Mouse (Mus musculus) limb, embryonic 13.5 days (tissue): ENCODE data around the gene Adck2. TPM values are rescaled to one million over a fixed set of nuclear protein-coding genes. Genes with fewer than 3 reads are reported as not detected.

ENCODE experiments used
- ATAC-seq: fragments of 200-750 bp; cut with Nextera tagmentation; 2 replicates; pipeline ENCODE4 v1.8.0; 2017; ENCODE audit warnings: low read depth, moderate number of reproducible peaks, moderate TSS enrichment; ENCODE audit not compliant: low FRiP score
- H3K27ac ChIP-seq: fragments of 300-500 bp; sonication (generic); 2 replicates; pipeline ENCODE4 v1.5.1; 2015; ENCODE audit warnings: inconsistent platforms, mild to moderate bottlenecking, moderate library complexity
- H3K27me3 ChIP-seq: fragments of 300-500 bp; sonication (generic); 2 replicates; pipeline ENCODE4 v1.6.1; 2015; ENCODE audit warnings: mild to moderate bottlenecking, inconsistent platforms
- H3K36me3 ChIP-seq: fragments of 300-500 bp; sonication (generic); 2 replicates; pipeline ENCODE4 v1.6.1; 2015; ENCODE audit warnings: inconsistent platforms, mild to moderate bottlenecking, moderate library complexity
- H3K4me1 ChIP-seq: fragments of 300-500 bp; sonication (generic); 2 replicates; pipeline ENCODE4 v1.6.1; 2015; ENCODE audit warnings: inconsistent platforms
- H3K4me2 ChIP-seq: fragments of 300-500 bp; sonication (generic); replicated peaks from 2 replicates; pipeline ENCODE4 v1.6.1; 2015; ENCODE audit warnings: inconsistent platforms, mild to moderate bottlenecking, moderate library complexity
- H3K4me3 ChIP-seq: fragments of 300-500 bp; sonication (generic); 2 replicates; pipeline ENCODE4 v1.5.1; 2015; ENCODE audit warnings: moderate library complexity, mild to moderate bottlenecking, inconsistent platforms
- H3K9ac ChIP-seq: fragments of 300-500 bp; sonication (generic); 2 replicates; pipeline ENCODE4 v1.6.1; 2015; ENCODE audit warnings: mild to moderate bottlenecking, inconsistent platforms
- H3K9me3 ChIP-seq: fragments of 300-500 bp; sonication (generic); 2 replicates; pipeline ENCODE4 v1.6.1; 2016; ENCODE audit warnings: inconsistent platforms
- WGBS: fragments of 180-500 bp; shearing (Covaris S2); methylation state at CpG from one replicate; pipeline ENCODE4 v1.1.7; 2015; 5-methylcytosine and 5-hydroxymethylcytosine counted together
- polyA plus RNA-seq: library from polyadenylated mRNA; unstranded; fragments of >200 nt; fragmentation: Nextera tagmentation; extraction: Ambion mirVana; gene quantifications from 2 replicates; pipeline ENCODE4 v1.2.1, GENCODE M21; 2015

Gene Adck2
- polyA plus RNA-seq, 1 experiment from 2014 or later, result 42.8 TPM

- peak overlapping the region; percentile 53 for H3K4me2 ChIP-seq
- WGBS, result 9% methylated on average over 15 of the region's 15 CpGs
- peak overlapping the region; percentile 43; the same call in 1 of the 2 replicates for H3K9ac ChIP-seq
- peak overlapping the region; percentile 11; the same call in 1 of the 2 replicates for H3K4me3 ChIP-seq
- no peaks in the 10 kb centered on the region for H3K9me3 ChIP-seq
- ATAC-seq, result peak; percentile 88
- peaks cover 3% of the 10 kb centered on the region; the same call in 1 of the 2 replicates for H3K36me3 ChIP-seq
- peak overlapping the region; percentile 96 for H3K27ac ChIP-seq
- no peaks in the 10 kb centered on the region for H3K27me3 ChIP-seq
- H3K4me1 ChIP-seq, result peaks cover 67% of the 10 kb centered on the region
Observed at GRCm38 (mm10) chr6:39542631-39543597, 30.8 kb upstream of the Adck2 start.

- H3K27ac ChIP-seq, result peak overlapping the region; percentile 96
- peaks cover 8% of the 10 kb centered on the region for H3K36me3 ChIP-seq
- 41% methylated on average over 15 of the region's 15 CpGs for WGBS
- no peaks in the 10 kb centered on the region for H3K9me3 ChIP-seq
- H3K4me2 ChIP-seq, result peak overlapping the region; percentile 53
- no peak overlapping the region for H3K4me3 ChIP-seq
- no peak for ATAC-seq
- H3K9ac ChIP-seq, result no peak overlapping the region
- H3K27me3 ChIP-seq, result no peaks in the 10 kb centered on the region
- peaks cover 57% of the 10 kb centered on the region for H3K4me1 ChIP-seq
Observed at GRCm38 (mm10) chr6:39543769-39544420, 29.8 kb upstream of the Adck2 start.

- peak overlapping the region; percentile 96; the same call in 1 of the 2 replicates for H3K27ac ChIP-seq
- no peak overlapping the region for H3K4me2 ChIP-seq
- no peak overlapping the region for H3K4me3 ChIP-seq
- 70% methylated on average over 7 of the region's 7 CpGs for WGBS
- no peaks in the 10 kb centered on the region for H3K9me3 ChIP-seq
- H3K4me1 ChIP-seq, result peaks cover 42% of the 10 kb centered on the region
- peaks cover 12% of the 10 kb centered on the region for H3K36me3 ChIP-seq
- ATAC-seq, result no peak
- no peak overlapping the region for H3K9ac ChIP-seq
- H3K27me3 ChIP-seq, result no peaks in the 10 kb centered on the region
Observed at GRCm38 (mm10) chr6:39545474-39545873, 28.2 kb upstream of the Adck2 start.

DNA sequence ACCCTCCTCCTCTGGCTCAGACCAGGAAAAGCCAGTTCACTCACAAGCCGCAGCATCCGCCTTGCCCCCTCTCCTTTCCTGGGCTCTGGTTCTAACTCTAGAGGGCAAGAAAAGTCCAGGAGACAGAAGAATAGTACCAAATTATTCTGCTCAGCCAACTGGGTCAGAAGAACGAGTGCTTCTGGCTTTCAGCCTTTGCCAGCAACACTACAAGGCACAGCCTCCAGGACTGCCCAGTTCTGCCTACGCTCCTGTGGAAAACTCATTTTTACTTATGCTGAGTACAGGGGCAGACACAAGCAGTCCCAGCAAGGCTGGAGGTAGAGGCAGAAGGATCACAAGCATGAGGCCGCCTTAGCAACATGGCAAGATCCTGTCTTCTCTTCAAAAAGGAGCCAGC is 25.6 kb upstream of the Adck2 start:
- ATAC-seq, result no peak
- Histone ChIP-seq H3K9ac (no peak overlapping the region; the same call in 1 of the 2 replicates), H3K4me3 (no peak overlapping the region), H3K27ac (no peak overlapping the region), H3K27me3 (no peaks in the 10 kb centered on the region), H3K9me3 (no peaks in the 10 kb centered on the region), H3K4me2 (no peak overlapping the region), H3K4me1 (peaks cover 30% of the 10 kb centered on the region), H3K36me3 (peaks cover 12% of the 10 kb centered on the region)
- WGBS, result 75% methylated on average over 5 of the region's 5 CpGs

DNA sequence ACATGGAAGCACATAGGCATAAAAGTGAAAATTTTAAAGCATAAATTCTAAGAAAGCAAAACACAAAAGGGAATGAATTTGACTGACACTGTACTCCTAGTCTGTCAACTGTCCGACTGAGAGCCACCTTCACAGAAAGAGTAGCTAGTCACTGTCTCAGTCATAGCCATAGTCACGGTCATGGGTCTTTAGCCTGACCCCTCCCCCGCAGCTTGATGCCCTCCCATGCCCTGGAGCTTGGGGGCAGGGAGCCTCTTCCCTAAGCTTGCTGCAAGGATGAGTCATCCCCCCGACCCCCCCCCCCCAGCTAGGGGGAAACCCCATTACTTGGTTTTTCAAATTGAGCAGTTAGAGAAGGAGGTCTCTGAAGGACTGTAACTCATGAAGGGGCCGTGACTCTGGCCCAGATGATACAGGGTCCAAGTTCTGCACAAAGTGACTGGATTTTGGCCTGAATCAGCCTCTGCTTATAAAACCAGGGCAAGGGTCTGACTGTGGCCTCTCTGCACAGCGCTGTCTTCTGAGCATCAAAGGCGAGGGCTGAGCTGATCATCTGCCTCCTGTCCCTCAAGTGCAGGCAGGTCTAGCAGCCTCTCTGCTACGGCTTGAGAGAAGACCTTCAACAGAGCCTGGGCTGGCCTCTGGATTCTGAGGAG is 21.6 kb upstream of the Adck2 start:
- no peaks in the 10 kb centered on the region for H3K27me3 ChIP-seq
- no peak overlapping the region for H3K9ac ChIP-seq
- no peak for ATAC-seq
- H3K4me3 ChIP-seq, result no peak overlapping the region
- 67% methylated on average over 8 of the region's 8 CpGs for WGBS
- peaks cover 28% of the 10 kb centered on the region for H3K4me1 ChIP-seq
- no peak overlapping the region for H3K27ac ChIP-seq
- H3K4me2 ChIP-seq, result no peak overlapping the region
- H3K36me3 ChIP-seq, result peaks cover 25% of the 10 kb centered on the region
- no peaks in the 10 kb centered on the region for H3K9me3 ChIP-seq

DNA sequence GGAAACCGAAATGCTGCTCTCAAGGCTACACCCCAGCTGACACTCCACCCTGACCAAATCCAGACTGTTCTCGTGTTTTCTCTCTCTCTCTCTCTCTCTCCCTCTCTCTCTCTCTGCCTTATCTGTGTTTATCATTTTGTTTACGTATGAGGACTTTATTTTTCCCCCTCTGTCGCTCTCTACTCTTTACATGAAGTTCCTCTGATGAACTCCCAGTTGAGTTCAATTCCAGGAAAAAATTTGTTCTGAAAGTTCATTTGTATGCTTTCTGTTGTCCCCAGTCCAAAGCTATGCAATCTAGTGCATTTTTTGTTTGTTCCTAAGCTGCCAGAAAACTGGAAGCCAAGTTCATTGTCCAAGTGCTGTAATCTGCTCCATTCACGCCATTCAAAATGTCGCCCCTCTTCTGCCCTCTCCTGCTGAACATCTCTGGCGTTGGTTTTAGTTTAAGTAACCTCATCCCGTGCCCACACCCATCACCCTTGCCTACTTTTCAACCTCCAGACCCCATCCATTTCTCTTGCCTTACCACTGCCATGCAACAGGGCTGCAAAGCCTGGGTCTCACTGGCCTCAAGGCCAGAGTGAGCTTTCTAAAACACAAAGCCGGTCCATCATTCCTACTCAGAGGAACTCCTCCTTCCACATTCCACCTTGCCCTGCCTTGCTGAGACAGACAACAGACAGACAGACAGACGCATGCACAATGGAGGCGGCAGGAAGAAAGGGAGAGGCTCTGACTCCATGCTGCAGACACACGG is 18.6 kb upstream of the Adck2 start:
- Histone ChIP-seq H3K9ac (no peak overlapping the region), H3K9me3 (no peaks in the 10 kb centered on the region), H3K36me3 (peaks cover 13% of the 10 kb centered on the region), H3K4me1 (peaks cover 46% of the 10 kb centered on the region), H3K4me3 (peak overlapping the region; percentile 88), H3K4me2 (peak overlapping the region; percentile 80), H3K27ac (no peak overlapping the region), H3K27me3 (no peaks in the 10 kb centered on the region)
- 80% methylated on average over 12 of the region's 12 CpGs for WGBS
- ATAC-seq, result no peak

DNA sequence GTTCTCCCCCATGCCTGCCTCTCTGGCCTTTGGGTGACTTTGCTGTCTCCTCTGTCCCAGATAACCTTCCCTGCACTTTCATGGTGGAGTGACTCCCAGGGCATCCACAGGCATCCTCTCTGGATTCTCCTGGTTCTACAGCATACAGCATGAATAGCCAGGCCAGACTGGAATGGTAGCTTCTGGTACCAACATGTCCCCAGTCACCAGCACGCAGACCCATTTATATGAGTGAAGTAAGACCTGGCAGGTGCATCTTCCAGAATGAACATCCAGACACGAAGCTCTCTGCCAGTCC is 18.1 kb upstream of the Adck2 start:
- WGBS, result 83% methylated on average over 2 of the region's 2 CpGs
- Histone ChIP-seq H3K36me3 (peaks cover 13% of the 10 kb centered on the region), H3K9ac (no peak overlapping the region), H3K4me2 (peak overlapping the region; percentile 80), H3K4me1 (peaks cover 46% of the 10 kb centered on the region), H3K27me3 (no peaks in the 10 kb centered on the region), H3K9me3 (no peaks in the 10 kb centered on the region), H3K27ac (no peak overlapping the region), H3K4me3 (peak overlapping the region; percentile 88)
- no peak for ATAC-seq

DNA sequence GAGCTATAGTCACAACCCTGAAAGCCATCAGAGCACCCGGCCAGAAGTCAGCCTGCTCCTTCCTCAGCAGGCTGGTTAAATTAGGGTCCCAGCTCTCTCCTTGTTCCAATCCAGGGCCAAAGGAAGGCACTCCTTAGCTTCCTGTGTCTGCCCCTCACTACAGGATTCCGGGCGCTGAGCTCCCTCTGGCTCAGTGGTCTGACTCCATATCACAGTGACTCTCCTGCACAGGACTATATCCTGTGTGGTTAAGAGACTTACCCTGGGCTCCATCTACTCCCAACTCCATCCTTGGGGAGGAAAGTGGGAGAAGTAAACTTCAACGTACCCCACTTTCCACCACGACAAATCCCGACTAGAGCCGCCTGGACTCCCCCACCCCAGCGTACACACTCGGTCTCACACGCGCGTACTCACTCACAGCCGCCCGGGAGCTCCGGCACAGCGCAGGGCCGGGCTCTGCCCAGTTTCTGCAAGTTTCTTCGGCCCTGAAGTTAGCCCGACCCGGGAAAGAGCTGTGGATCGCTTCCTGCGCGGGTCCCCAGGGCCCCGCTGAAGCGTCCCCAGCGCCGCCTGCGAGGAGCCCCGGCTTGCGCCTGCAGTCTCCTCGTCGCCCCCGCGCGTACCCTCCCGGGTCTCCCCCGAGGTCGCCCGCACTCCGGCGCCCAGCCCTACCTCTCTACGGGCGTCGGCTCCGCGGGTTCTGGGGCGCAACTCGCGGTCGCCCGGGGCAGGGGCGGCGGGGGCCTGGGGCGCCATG is 16.6 kb upstream of the Adck2 start:
- Histone ChIP-seq H3K4me1 (peaks cover 45% of the 10 kb centered on the region), H3K27me3 (no peaks in the 10 kb centered on the region), H3K9ac (peak overlapping the region; percentile 97), H3K27ac (peak overlapping the region; percentile 94), H3K36me3 (peaks cover 13% of the 10 kb centered on the region), H3K9me3 (no peaks in the 10 kb centered on the region), H3K4me2 (peak overlapping the region; percentile 80), H3K4me3 (peak overlapping the region; percentile 88)
- ATAC-seq, result peak; percentile 73
- 1% methylated on average over 51 of the region's 54 CpGs for WGBS

GRCm38 (mm10) chr6:39557723-39558261 is 15.9 kb upstream of the Adck2 start, which contains the start of gene Dennd2a:
Gene Dennd2a (minus strand): TSS chr6:39557867.
- under 1% methylated on average over 41 of the region's 50 CpGs for WGBS
- Histone ChIP-seq H3K4me1 (peaks cover 40% of the 10 kb centered on the region), H3K9me3 (no peaks in the 10 kb centered on the region), H3K9ac (peak within 1 kb of the TSS; percentile 97), H3K36me3 (peaks cover 13% of the 10 kb centered on the region), H3K27me3 (no peaks in the 10 kb centered on the region), H3K27ac (peak within 1 kb of the TSS; percentile 94), H3K4me2 (peak within 1 kb of the TSS; percentile 80), H3K4me3 (peak within 1 kb of the TSS; percentile 88)
- ATAC-seq, result peak; percentile 95

- Histone ChIP-seq H3K27ac (no peak overlapping the region), H3K27me3 (no peaks in the 10 kb centered on the region), H3K9me3 (no peaks in the 10 kb centered on the region), H3K4me2 (no peak overlapping the region), H3K4me1 (peaks cover 40% of the 10 kb centered on the region), H3K4me3 (no peak overlapping the region), H3K36me3 (peaks cover 5% of the 10 kb centered on the region; the same call in 1 of the 2 replicates), H3K9ac (no peak overlapping the region)
- WGBS, result 38% methylated on average over 6 of the region's 6 CpGs
- no peak for ATAC-seq
Observed at GRCm38 (mm10) chr6:39559276-39559939, 14.3 kb upstream of the Adck2 start.
